Mouse (Mus musculus) brain, embryonic 14.5 days (tissue): ENCODE results near the gene Slc16a1.

Source experiments
- CTCF ChIP-seq: fragments of 200-500 bp; IDR thresholded peaks from 2 replicates; pipeline ENCODE4 v1.5.1; 2012; ENCODE audit warnings: inconsistent platforms, mild to moderate bottlenecking, moderate library complexity, borderline replicate concordance; ENCODE audit not compliant: insufficient read depth, insufficient read length; ENCODE audit errors: extremely low read depth
- POLR2A ChIP-seq: fragments of 200-500 bp; IDR thresholded peaks from 2 replicates; pipeline ENCODE4 v1.6.1; 2012; ENCODE audit warnings: mild to moderate bottlenecking, inconsistent platforms, borderline replicate concordance; ENCODE audit not compliant: poor library complexity, insufficient read depth, insufficient read length, severe bottlenecking; ENCODE audit errors: extremely low read depth

- no peak for TF ChIP-seq CTCF
- TF ChIP-seq POLR2A, result no peak
Observed at GRCm38 (mm10) chr3:104658706-104659105, 20.2 kb downstream of the Slc16a1 start.
